In genomic region chr5:36796296-36797014, GRCm38 (mm10) we compare ENCODE assay signal across 8 mouse cellular contexts. TPM values are rescaled to one million over a fixed set of nuclear protein-coding genes. Genes with fewer than 3 reads are reported as not detected.
A peak's percentile ranks its signal among the peaks of the same experiment; 100 is the strongest.
DNase-seq lines count a peak whose midpoint lies in the region; ATAC-seq and TF ChIP-seq lines count a peak whose summit lies in the region.
"Not testable (repeated sequence)": the region's sequence is repeated elsewhere in the genome, so short reads cannot be mapped to it uniquely, and the experiment has no call there.

TSS of gene Mrfap1 (minus strand) at chr5:36796772.

- DNase-seq in G1E (ENCODE audit: low spot score) = peak; percentile 68
- peak; percentile 88 to 97 for DNase-seq in cerebellum, adult 18-20 months
- peak; percentile 93 to 96 for DNase-seq in heart, postnatal 36 days
- DNase-seq in layer of hippocampus, adult 2 months (ENCODE audit: low spot score in 2 of 2) = peak; percentile 93 to 94
- DNase-seq in lung, embryonic 14.5 days = peak; percentile 98
- DNase-seq in thymus, adult 2 months = peak; percentile 93

- TF ChIP-seq POLR2A in olfactory bulb, adult 2 months (IDR thresholded peaks at IDR 0.05; ENCODE audit: insufficient read depth, low read depth, low read length) = peak; percentile 89
- peak; percentile 83 for TF ChIP-seq POLR2A in thymus, adult 2 months (IDR thresholded peaks at IDR 0.05; ENCODE audit: control insufficient read depth, extremely low read depth, insufficient read depth, low read length, poor library complexity)

- peak within 1 kb of the TSS; percentile 77 for H3K4me2 ChIP-seq in forebrain, embryonic 16.5 days (ENCODE audit: low read length)
- H3K4me2 ChIP-seq in lung, embryonic 14.5 days = peak within 1 kb of the TSS; percentile 78

- intact Hi-C loops in heart, postnatal 36 days (cut with DNase I) = not testable (repeated sequence)

- peaks cover 27% of the 10 kb centered on the region for H3K36me3 ChIP-seq in G1E (replicated peaks)
- H3K36me3 ChIP-seq in forebrain, embryonic 16.5 days (ENCODE audit: control insufficient read depth, insufficient read depth); thymus, adult 2 months (ENCODE audit: control insufficient read depth, insufficient read depth, low read length): not testable (repeated sequence)
- H3K36me3 ChIP-seq in lung, embryonic 14.5 days (ENCODE audit: insufficient read depth) = peaks cover 18% of the 10 kb centered on the region; the same call in 1 of the 2 replicates

- peak; percentile 32; the same call in 1 of the 2 replicates for ATAC-seq in G1E (ENCODE audit: extremely low read depth, insufficient number of reproducible peaks, low FRiP score, poor library complexity, severe bottlenecking)
- ATAC-seq in forebrain, embryonic 16.5 days = peak; percentile 84
- ATAC-seq in lung, embryonic 14.5 days (ENCODE audit: insufficient read depth) = peak; percentile 87

- not testable (repeated sequence) for TF ChIP-seq CTCF in G1E (IDR thresholded peaks at IDR 0.05; ENCODE audit: low read depth, low read length); layer of hippocampus, adult 2 months (conservative IDR thresholded peaks at IDR 0.05); lung, embryonic 14.5 days (IDR thresholded peaks at IDR 0.05; ENCODE audit: low read depth); olfactory bulb, adult 2 months (IDR thresholded peaks at IDR 0.05; ENCODE audit: insufficient read depth, low read depth, low read length)
- TF ChIP-seq CTCF in thymus, adult 2 months (IDR thresholded peaks at IDR 0.05; ENCODE audit: borderline replicate concordance, control insufficient read depth, extremely low read depth, insufficient read depth, low read length, poor library complexity) = peak; percentile 43; the same call in 1 of the 2 replicates

- H3K4me3 ChIP-seq in G1E (ENCODE audit: low read depth, low read length) = peak within 1 kb of the TSS; percentile 80
- H3K4me3 ChIP-seq in forebrain, embryonic 16.5 days (replicated peaks; ENCODE audit: low read length) = peak within 1 kb of the TSS; percentile 57
- peak within 1 kb of the TSS; percentile 86 for H3K4me3 ChIP-seq in layer of hippocampus, adult 2 months
- H3K4me3 ChIP-seq in lung, embryonic 14.5 days (ENCODE audit: low read depth, low read length) = peak within 1 kb of the TSS; percentile 69
- peak within 1 kb of the TSS; percentile 67 for H3K4me3 ChIP-seq in olfactory bulb, adult 2 months (ENCODE audit: insufficient read depth, low read depth, low read length)
- peak within 1 kb of the TSS; percentile 57 for H3K4me3 ChIP-seq in thymus, adult 2 months (ENCODE audit: control insufficient read depth, insufficient read depth, low read length)

- peak within 1 kb of the TSS; percentile 94 for H3K27ac ChIP-seq in forebrain, embryonic 16.5 days (ENCODE audit: low read length)
- peak within 1 kb of the TSS; percentile 96 for H3K27ac ChIP-seq in layer of hippocampus, adult 2 months
- peak within 1 kb of the TSS; percentile 95 for H3K27ac ChIP-seq in lung, embryonic 14.5 days (ENCODE audit: low read depth)
- H3K27ac ChIP-seq in olfactory bulb, adult 2 months (ENCODE audit: insufficient read depth, low read depth, low read length) = peak within 1 kb of the TSS; percentile 88
- peak within 1 kb of the TSS; percentile 61 for H3K27ac ChIP-seq in thymus, adult 2 months (ENCODE audit: control insufficient read depth, insufficient read depth, low read length)

- peaks cover 19% of the 10 kb centered on the region for H3K4me1 ChIP-seq in G1E (ENCODE audit: insufficient read depth, low read depth, low read length)
- H3K4me1 ChIP-seq in forebrain, embryonic 16.5 days (replicated peaks; ENCODE audit: control insufficient read depth, insufficient read depth, low read length) = peaks cover 13% of the 10 kb centered on the region
- not testable (repeated sequence) for H3K4me1 ChIP-seq in lung, embryonic 14.5 days (ENCODE audit: insufficient read depth); olfactory bulb, adult 2 months (ENCODE audit: control insufficient read depth, insufficient read depth, low read length); thymus, adult 2 months (replicated peaks; ENCODE audit: control insufficient read depth, insufficient read depth, low read length)

- under 1% methylated on average over 86 of the region's 90 CpGs for WGBS in forebrain, embryonic 16.5 days
- WGBS in lung, embryonic 14.5 days = under 1% methylated on average over 83 of the region's 90 CpGs
- WGBS in olfactory bulb, adult 2 months = under 1% methylated on average over 90 of the region's 90 CpGs
- under 1% methylated on average over 90 of the region's 90 CpGs for WGBS in thymus, adult 2 months

- peak within 1 kb of the TSS; percentile 69 for H3K9ac ChIP-seq in forebrain, embryonic 16.5 days (replicated peaks; ENCODE audit: low read depth, low read length)
- H3K9ac ChIP-seq in lung, embryonic 14.5 days = peak within 1 kb of the TSS; percentile 71

- not testable (repeated sequence) for H3K9me3 ChIP-seq in G1E (replicated peaks); forebrain, embryonic 16.5 days (ENCODE audit: control insufficient read depth, low read length); lung, embryonic 14.5 days (ENCODE audit: low read depth, low read length)

- H3K27me3 ChIP-seq in G1E (ENCODE audit: insufficient read depth, low read length) = peaks cover 19% of the 10 kb centered on the region
- H3K27me3 ChIP-seq in forebrain, embryonic 16.5 days (replicated peaks; ENCODE audit: control insufficient read depth, insufficient read depth, low read length); lung, embryonic 14.5 days (ENCODE audit: insufficient read depth, low read length); thymus, adult 2 months (ENCODE audit: control insufficient read depth, insufficient read depth, low read length): not testable (repeated sequence)

RNA-seq across cellular contexts. Expression of gene Mrfap1, which starts in this region (rescaled TPM):
- total RNA-seq in G1E (2014; fragmentation: Nextera tagmentation) (101 and 106 TPM in 2 replicates), G1E (2017) (278 and 310 TPM in 2 replicates)
- 98.5 and 126 TPM in 2 replicates for polyA plus RNA-seq in G1E (2012)
- polyA plus RNA-seq in forebrain, embryonic 16.5 days (2015; fragmentation: Nextera tagmentation; extraction: Ambion mirVana) = 284 and 308 TPM in 2 replicates
- 100 to 1,000 TPM; 272 to 283 TPM for total RNA-seq in heart, postnatal 36 days (2021)
- total RNA-seq in layer of hippocampus, adult 2 months (2021) = 100 to 1,000 TPM; 577 to 598 TPM
- polyA plus RNA-seq in lung, embryonic 14.5 days (2014; fragmentation: Nextera tagmentation; extraction: Ambion mirVana) = 568 and 573 TPM in 2 replicates
- 561 TPM in 1 of 2 replicates, not detected in the other for polyA plus RNA-seq in olfactory bulb, adult 2 months (2012; ENCODE audit: insufficient read depth, insufficient read length, low replicate concordance, missing spikeins)
- 92.4 and 119 TPM in 2 replicates for polyA plus RNA-seq in thymus, adult 2 months (2012; rRNA removed)

Comparison
In these comparisons a context has a peak if more than half of its experiments do, and no peak if none do; other contexts are left out.
1. Peak in every context shown above with its lines: DNase-seq, ATAC-seq, H3K4me3 ChIP-seq and H3K27ac ChIP-seq.
2. ATAC-seq: peak in every context shown above with its lines; median percentile 87 in lung, embryonic 14.5 days; 84 in forebrain, embryonic 16.5 days; 32 in G1E.